Mouse (Mus musculus) c-Kit-positive CD71-positive TER-119-positive erythroid progenitor cells, embryonic 14.5 days (primary cell): ENCODE results near the gene Nsmce1.

Experiments
- DNase-seq: peaks from one replicate; pipeline ENCODE4 v3.0.0-alpha.2; 2013; ENCODE audit warnings: low spot score

Nsmce1 gene

GRCm38 (mm10) chr7:125490947-125491735 lies at the start of gene Nsmce1:
TSS of gene Nsmce1 (minus strand) at chr7:125491596.
- DNase-seq = peak; percentile 94

GRCm38 (mm10) chr7:125541026-125541425 lies 49.6 kb upstream of the Nsmce1 start:
- DNase-seq = no peak

- DNase-seq = no peak
These were observed 48.0 kb upstream of the Nsmce1 start for GRCm38 (mm10) chr7:125539351-125539750.

GRCm38 (mm10) chr7:125527901-125528580 lies 36.6 kb upstream of the Nsmce1 start:
- DNase-seq = no peak

- DNase-seq = no peak
These were observed 35.8 kb upstream of the Nsmce1 start for GRCm38 (mm10) chr7:125527186-125527585.

GRCm38 (mm10) chr7:125523051-125523450 lies 31.7 kb upstream of the Nsmce1 start:
- peak; percentile 64 for DNase-seq

GRCm38 (mm10) chr7:125519715-125520114 lies 28.3 kb upstream of the Nsmce1 start:
- DNase-seq = no peak

- DNase-seq = no peak
These were observed 26.1 kb upstream of the Nsmce1 start for GRCm38 (mm10) chr7:125517470-125517869.

GRCm38 (mm10) chr7:125516723-125517122 lies 25.3 kb upstream of the Nsmce1 start:
- DNase-seq = peak; percentile 71

GRCm38 (mm10) chr7:125515081-125515853 lies 23.9 kb upstream of the Nsmce1 start:
- DNase-seq = no peak

- no peak for DNase-seq
These were observed 20.5 kb upstream of the Nsmce1 start for GRCm38 (mm10) chr7:125511852-125512251.

GRCm38 (mm10) chr7:125511432-125511831 lies 20.0 kb upstream of the Nsmce1 start:
- DNase-seq = no peak

- no peak for DNase-seq
These were observed 15.9 kb upstream of the Nsmce1 start for GRCm38 (mm10) chr7:125507279-125507678.

- no peak for DNase-seq
These were observed 14.2 kb upstream of the Nsmce1 start for GRCm38 (mm10) chr7:125505568-125505967.

- DNase-seq = no peak
These were observed 13.2 kb upstream of the Nsmce1 start for GRCm38 (mm10) chr7:125504618-125505017.

GRCm38 (mm10) chr7:125503374-125504092 lies 12.1 kb upstream of the Nsmce1 start:
- DNase-seq = no peak

- DNase-seq = no peak
These were observed 9.5 kb upstream of the Nsmce1 start for GRCm38 (mm10) chr7:125500879-125501278.

GRCm38 (mm10) chr7:125499927-125500868 lies 8.8 kb upstream of the Nsmce1 start:
- no peak for DNase-seq

- DNase-seq = no peak
These were observed 4.6 kb upstream of the Nsmce1 start for GRCm38 (mm10) chr7:125495864-125496440.

GRCm38 (mm10) chr7:125492551-125492950 lies 1.2 kb upstream of the Nsmce1 start:
- no peak for DNase-seq
